Mouse (Mus musculus): ENCODE data around the gene Dgkd.

Dgkd gene

DNA sequence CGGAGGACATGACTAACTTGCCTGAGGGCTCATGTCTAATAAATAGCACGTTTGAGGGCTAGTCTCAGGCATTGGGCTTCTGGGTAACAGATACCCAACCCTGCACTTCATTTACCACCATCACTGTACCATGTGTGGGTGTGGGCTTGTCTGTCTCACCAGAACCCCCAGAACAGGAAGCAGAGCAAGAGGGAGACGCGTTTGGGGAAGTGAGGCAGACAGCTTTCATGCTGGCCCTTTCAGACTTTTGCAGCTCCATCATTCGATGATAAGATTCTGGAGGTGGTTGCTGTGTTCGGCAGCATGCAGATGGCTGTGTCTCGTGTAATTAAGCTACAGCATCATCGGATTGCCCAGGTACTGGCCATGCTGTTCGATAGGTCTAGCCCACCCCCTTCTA lies 82.0 kb downstream of the Dgkd start:
- no peak for DNase-seq (ENCODE audit: low spot score in 2 of 2)

DNA sequence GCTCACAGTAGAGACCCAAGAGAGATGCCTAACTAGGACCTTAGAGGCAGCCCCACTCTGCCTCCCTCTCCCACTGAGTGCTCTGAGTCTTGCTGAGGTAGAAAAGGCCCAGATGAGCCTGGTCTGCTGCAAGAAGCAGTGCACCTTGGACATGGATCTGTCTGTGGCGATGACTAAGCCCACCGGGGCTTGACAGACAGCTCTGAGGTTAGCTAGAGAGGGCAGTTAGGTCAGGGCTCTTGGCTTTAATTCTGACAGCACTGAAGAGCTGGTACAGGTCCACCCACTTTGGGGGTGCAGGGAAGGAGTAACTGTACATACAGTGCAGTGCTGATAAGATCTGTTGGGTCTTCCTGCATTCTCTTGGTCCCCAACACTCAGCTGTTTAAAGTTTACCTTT lies 82.5 kb downstream of the Dgkd start:
- DNase-seq (ENCODE audit: low spot score in 2 of 2): no peak

DNA sequence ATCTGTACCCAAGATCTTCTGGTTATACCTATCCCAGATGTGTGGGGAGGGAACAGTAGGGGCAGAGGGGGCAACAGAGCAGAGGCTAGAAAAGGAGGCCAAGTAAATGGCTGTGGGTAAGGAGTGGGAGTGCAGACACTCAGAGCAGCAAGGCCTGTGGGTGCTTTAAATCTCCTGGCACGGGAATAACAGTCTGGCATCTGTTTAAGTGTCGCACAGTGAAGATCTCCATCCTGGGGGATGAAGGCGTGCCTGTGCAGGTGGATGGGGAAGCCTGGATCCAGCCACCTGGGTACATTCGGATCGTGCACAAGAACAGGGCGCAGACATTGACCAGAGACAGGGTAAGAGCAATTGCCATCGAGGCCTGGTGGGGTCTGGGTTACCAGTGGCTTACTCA lies 83.0 kb downstream of the Dgkd start:
- no peak for DNase-seq (ENCODE audit: low spot score in 2 of 2)

DNA sequence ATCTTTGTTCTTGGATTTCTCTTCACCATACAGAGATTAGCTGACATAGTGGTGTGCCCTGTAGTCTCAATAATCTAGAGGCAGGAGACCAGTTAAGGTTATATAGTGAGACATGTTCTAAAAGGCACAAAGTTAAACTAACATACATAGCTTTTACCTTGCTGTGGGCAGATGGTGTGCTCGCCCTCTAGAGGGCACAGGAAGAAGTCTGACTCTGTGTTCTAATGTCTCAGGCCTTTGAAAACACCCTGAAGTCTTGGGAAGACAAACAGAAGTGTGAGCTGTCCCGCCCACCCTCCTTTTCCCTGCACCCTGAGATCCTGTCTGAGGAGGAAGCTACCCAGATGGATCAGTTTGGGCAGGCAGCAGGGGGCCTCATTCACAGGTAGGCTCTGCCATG lies 83.4 kb downstream of the Dgkd start:
- DNase-seq (ENCODE audit: low spot score in 2 of 2): no peak

DNA sequence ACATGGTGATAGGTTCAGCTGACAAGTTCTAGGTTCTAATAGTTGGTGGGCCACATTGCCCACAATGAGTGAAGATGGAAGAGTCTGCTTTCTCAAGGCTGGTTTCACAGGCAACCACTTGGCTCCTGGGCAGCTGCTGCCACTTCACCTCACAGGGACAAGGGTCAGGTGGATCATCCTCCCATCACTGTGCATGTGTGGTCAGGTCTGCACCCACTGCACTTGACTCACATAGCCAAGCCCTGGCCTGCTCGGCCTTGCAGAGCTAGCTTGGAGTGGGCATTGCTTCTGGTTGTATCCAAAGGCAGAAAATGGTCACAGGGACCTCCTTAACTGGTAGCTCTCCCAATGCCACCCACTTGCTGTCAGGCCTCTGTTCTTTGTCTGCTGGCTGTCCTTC lies 88.7 kb downstream of the Dgkd start:
- DNase-seq (ENCODE audit: low spot score in 2 of 2): no peak

DNA sequence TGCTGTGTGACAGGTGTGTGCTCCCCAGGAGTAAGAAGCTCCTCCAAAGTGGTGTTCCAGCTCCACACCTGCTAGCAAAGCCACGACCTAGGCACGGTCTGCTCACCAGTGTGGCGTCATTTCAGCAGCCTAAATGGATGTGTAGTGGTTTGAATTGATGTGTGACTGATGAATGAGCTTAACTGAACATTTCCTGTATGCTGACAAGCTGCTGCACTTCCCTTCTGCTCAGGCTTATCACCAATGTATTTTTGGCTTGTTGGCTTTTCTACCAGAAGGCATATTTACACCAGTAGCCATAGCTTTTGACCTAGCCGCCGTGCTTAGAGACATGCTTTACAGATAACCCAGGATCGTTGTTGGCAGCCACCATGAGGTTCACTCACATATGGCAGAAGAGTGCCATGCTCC lies 94.6 kb downstream of the Dgkd start:
- DNase-seq (ENCODE audit: low spot score in 2 of 2): no peak

DNA sequence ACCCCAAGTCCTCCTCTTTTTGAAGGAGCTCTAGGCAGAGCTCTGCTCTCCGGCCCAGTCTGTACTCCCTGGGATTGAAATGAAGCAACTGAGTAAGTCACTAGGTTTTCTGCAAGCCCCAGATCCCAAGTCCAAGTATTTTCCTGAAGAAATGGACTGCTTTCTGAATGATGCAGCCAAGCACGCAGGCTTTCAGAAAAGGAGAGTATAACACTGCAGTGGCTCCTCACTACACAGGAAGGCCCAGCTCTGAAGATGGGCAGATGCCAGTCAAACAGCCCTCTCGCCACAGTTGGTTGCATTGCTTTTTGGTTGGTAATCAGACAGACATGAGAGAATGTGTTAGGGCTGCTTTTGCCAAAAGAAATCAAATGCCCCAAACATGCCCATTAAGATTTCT lies 98.6 kb downstream of the Dgkd start:
- DNase-seq (ENCODE audit: low spot score in 2 of 2): no peak

DNA sequence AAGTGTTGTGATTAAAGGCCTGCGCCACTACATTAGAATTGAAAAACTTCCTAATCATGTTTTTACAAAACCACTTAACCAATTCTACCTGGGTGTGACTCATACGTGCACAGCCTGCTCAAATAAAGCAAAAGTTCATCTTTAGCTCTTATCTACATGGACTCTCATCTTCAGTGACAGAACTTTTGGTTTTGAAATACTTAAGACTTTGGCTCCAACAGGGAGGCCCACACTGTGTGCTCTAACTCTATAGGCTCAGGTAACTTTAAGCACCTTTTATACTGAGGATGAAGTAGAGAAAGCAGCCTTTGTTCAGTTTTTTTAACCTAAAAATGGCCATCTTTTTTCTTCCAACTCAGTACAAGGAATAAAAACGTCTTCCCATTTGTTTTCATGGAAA lies 100.0 kb downstream of the Dgkd start:
- no peak for DNase-seq (ENCODE audit: low spot score in 2 of 2)

DNA sequence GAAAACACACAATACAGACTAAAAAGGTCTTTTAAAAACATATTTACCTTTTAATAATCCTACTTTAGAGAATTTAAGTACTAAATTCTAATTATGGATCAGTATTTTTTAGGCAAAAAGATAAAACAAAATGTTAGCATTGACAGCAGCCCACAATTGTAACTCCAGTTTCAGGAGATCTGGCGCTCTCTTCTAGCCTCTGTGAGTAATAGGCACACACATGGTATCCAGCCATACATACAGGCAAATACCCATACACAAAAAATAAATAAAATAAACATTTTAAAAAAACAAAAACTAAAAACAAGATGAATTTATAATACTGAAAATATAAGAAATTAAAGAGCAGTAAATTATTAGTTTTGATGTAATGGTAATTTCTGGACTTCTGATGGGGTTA lies 105.8 kb downstream of the Dgkd start:
- no peak for DNase-seq (ENCODE audit: low spot score in 2 of 2)

DNA sequence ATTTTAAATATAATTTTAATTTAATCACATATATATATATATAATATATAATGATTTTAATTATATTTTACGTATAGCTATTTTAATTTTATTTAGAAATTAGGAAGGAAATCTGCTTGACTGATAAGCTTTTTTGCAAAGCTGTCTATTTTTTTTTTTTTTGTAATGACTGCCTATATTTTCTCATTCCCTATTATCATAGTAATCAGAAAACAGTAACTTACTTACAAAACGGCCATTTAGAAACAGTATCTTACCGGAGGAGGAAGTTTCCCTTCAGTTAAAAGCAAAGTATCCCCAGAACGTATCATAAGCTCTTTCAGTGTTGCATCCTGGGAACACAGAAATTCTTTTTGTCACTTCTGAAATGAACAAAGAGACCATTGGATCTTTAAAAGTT lies 106.4 kb downstream of the Dgkd start:
- DNase-seq (ENCODE audit: low spot score in 2 of 2): no peak

DNA sequence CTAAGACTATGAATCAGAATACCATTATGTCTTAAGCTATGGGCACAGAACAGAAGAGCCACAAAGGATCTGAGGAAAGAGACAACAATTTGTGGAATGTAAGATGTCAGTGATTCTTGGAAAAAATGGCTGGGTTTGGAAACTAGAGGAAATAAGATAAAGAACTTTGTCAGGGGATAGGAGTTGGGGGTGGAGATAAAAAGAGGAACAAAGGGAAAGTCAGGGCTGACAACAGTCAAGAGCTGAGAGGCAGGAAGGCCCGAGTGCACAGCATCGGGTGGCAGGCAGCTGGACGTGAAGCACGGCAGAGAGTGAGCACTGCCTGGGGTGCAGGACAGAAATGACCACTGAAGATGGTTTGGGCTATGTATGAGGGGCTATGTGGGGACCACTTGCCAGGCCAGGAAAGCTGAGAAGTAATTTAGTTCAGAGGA lies 106.9 kb downstream of the Dgkd start:
- no peak for DNase-seq (ENCODE audit: low spot score in 2 of 2)

DNA sequence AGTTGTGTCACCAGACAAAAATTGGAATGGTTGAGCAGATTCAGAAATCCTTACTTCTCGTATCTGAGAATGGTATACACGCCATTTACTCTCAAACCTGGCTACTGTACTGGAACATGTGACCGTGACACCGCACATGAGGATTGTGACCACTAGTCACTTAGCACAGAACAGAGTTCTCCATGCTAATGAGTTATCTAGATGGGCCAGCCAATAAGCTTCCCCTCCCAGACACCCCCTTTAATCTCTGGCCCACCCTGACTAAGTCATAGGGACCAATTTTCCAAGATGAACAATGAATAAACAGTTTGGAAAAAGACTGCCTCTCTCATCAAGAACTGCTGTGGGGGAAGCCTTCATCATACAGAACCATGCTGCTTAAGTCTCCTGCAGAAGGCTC lies 107.7 kb downstream of the Dgkd start:
- DNase-seq (ENCODE audit: low spot score in 2 of 2): no peak

DNA sequence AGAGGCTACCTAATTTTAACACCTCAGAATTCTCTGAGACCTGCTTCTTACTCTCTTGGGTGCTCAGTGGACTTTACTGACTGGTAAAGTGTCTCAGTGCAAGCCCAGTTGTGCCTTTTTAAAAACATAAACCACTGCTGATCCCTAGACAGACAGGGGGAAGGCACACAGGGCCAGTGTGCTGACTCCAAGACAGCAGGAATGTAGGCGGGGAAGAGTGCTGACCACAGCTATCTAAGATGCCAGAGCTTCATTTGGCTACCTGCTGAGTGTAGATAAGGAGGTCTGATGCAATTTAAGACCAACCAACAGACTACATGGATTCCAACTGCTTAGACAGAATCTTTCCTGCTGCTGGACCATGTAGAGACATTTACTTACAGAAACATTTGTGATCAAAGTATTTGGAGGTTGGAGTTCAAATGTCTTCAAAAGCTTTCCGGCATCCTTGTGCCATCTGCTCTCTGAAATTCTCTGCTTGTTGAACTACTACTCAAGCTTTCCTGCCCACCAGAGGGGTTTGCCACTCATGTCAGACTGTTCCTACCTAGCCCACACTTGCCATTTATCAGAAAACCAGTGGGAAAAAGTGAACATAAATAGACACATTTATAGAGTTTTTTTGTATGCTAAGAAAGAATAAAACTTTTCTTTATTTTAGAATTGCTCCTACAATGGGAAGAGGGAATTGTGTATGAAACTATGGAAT lies 108.5 kb downstream of the Dgkd start:
- no peak for DNase-seq (ENCODE audit: low spot score in 2 of 2)

DNA sequence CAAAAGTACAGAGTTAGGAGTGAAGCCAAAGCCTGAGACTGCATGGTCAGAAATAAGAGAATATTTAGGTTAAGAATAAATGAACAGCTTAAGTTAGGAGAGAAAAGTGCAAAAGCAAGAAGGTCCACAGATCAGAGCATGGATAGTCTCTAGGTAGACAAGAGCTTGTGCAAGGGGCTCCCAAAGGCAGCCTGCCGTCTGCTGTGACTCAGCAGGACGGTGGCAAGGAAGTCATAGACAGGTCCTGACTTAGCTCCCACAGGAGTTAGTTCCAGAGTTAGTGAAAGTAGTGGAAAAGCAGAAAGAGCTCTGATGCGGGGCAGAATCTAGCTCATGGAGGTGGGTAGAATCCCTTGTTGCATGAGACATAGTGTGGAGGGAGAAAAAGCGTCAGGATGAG lies 117.3 kb downstream of the Dgkd start:
- DNase-seq (ENCODE audit: low spot score in 2 of 2): no peak

DNA sequence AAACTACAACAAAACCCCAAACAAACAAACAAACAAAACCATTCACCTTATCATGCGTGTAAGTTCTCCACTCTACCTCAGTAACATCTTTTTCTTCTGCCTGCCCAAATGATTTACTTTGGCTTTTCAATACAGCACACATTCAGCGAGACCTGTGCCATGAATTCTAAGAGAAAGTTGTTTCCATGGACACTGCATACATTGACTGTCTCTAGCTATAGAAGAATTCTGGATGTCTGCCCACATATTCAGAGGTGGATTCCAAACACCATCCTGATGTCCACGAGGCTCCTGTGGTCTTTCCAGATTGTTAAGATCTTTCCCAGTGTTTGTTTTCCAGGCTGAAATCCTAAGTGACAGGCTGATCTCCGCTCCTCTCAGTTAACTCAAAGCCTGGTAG lies 129.2 kb downstream of the Dgkd start:
- DNase-seq (ENCODE audit: low spot score in 2 of 2): no peak

DNA sequence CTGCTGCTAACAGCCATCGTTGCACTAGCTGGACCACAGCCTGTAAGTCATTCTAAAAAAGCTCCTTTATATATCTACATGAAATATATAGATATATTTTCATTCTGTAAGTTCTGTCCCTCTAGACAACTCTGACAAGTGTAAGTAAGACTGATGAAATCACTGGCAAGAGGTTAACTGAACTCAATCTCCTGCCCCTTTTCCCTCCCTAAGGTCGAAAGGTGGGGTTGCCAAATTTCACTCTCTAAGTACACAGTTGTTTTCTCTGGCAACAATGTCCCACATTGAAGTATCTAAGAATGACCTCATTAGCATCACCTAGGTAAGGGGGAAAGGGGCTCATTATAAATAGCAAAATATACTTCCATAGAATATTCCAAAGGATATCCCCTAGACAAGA lies 139.6 kb downstream of the Dgkd start:
- no peak for DNase-seq (ENCODE audit: low spot score in 2 of 2)
